8 mouse cellular contexts compared by ENCODE assay signal in genomic region chr1:131137111-131137510, GRCm38 (mm10). TPM values are rescaled to one million over a fixed set of nuclear protein-coding genes. Genes with fewer than 3 reads are reported as not detected.
A peak's percentile ranks its signal among the peaks of the same experiment; 100 is the strongest.
DNase-seq lines count a peak whose midpoint lies in the region; ATAC-seq and TF ChIP-seq lines count a peak whose summit lies in the region.

No protein-coding gene starts in this region.

- no peaks in the 10 kb centered on the region for H3K4me1 ChIP-seq in kidney, embryonic 14.5 days (ENCODE audit: control insufficient read depth, insufficient read depth, low read length)
- H3K4me1 ChIP-seq in bone marrow, adult 2 months (ENCODE audit: control insufficient read depth, insufficient read depth, low read length), result peaks cover 4% of the 10 kb centered on the region; the same call in 1 of the 2 replicates
- H3K4me1 ChIP-seq in hindbrain, embryonic 12.5 days, result peaks cover 33% of the 10 kb centered on the region
- peaks cover 34% of the 10 kb centered on the region for H3K4me1 ChIP-seq in midbrain, embryonic 14.5 days (ENCODE audit: control insufficient read depth, insufficient read depth, low read length)

- ATAC-seq in kidney, embryonic 14.5 days (ENCODE audit: low FRiP score, low TSS enrichment), result no peak
- ATAC-seq in hindbrain, embryonic 12.5 days (ENCODE audit: low FRiP score), result no peak
- ATAC-seq in midbrain, embryonic 14.5 days (ENCODE audit: low FRiP score, low TSS enrichment), result no peak

- TF ChIP-seq POLR2A in bone marrow, adult 2 months (IDR thresholded peaks at IDR 0.05; ENCODE audit: borderline replicate concordance, control insufficient read depth, low read depth, low read length), result no peak

- H3K4me3 ChIP-seq in kidney, embryonic 14.5 days (ENCODE audit: low read length), result peak overlapping the region; percentile 83
- peak overlapping the region; percentile 22 for H3K4me3 ChIP-seq in bone marrow, adult 2 months (replicated peaks; ENCODE audit: control insufficient read depth, low read depth, low read length)
- peak overlapping the region; percentile 88 for H3K4me3 ChIP-seq in hindbrain, embryonic 12.5 days
- H3K4me3 ChIP-seq in midbrain, embryonic 14.5 days (replicated peaks; ENCODE audit: low read depth, low read length), result peak overlapping the region; percentile 80

- H3K9ac ChIP-seq in kidney, embryonic 14.5 days (ENCODE audit: low read depth, low read length), result no peak overlapping the region
- H3K9ac ChIP-seq in hindbrain, embryonic 12.5 days, result peak overlapping the region; percentile 47
- H3K9ac ChIP-seq in midbrain, embryonic 14.5 days (replicated peaks; ENCODE audit: low read length), result peak overlapping the region; percentile 74

- no peaks in the 10 kb centered on the region for H3K9me3 ChIP-seq in kidney, embryonic 14.5 days (ENCODE audit: control insufficient read depth, low read length)
- H3K9me3 ChIP-seq in hindbrain, embryonic 12.5 days (replicated peaks), result no peaks in the 10 kb centered on the region
- H3K9me3 ChIP-seq in midbrain, embryonic 14.5 days (ENCODE audit: control insufficient read depth, low read length), result no peaks in the 10 kb centered on the region

- WGBS in kidney, embryonic 14.5 days, result 30% methylated on average over 5 of the region's 5 CpGs
- WGBS in bone marrow, adult 2 months, result 24% methylated on average over 5 of the region's 5 CpGs
- WGBS in hindbrain, embryonic 12.5 days, result 15% methylated on average over 5 of the region's 5 CpGs
- WGBS in midbrain, embryonic 14.5 days, result 2% methylated on average over 5 of the region's 5 CpGs

- H3K36me3 ChIP-seq in kidney, embryonic 14.5 days (ENCODE audit: control insufficient read depth, insufficient read depth, low read length), result no peaks in the 10 kb centered on the region; the same call in 1 of the 2 replicates
- 0 out of 2 replicates have a peak, but pooled peaks cover 3% of the 10 kb centered on the region for H3K36me3 ChIP-seq in hindbrain, embryonic 12.5 days
- H3K36me3 ChIP-seq in midbrain, embryonic 14.5 days (ENCODE audit: control insufficient read depth, insufficient read depth, low read length), result no peaks in the 10 kb centered on the region

- H3K27me3 ChIP-seq in kidney, embryonic 14.5 days (ENCODE audit: control insufficient read depth, insufficient read depth, low read length), result no peaks in the 10 kb centered on the region
- H3K27me3 ChIP-seq in hindbrain, embryonic 12.5 days, result no peaks in the 10 kb centered on the region
- no peaks in the 10 kb centered on the region for H3K27me3 ChIP-seq in midbrain, embryonic 14.5 days (ENCODE audit: control insufficient read depth, insufficient read depth, low read length)

- no peak for TF ChIP-seq CTCF in bone marrow, adult 2 months (IDR thresholded peaks at IDR 0.05; ENCODE audit: control insufficient read depth, insufficient read depth, low read length)

- H3K4me2 ChIP-seq in kidney, embryonic 14.5 days (replicated peaks; ENCODE audit: low read depth, low read length), result peak overlapping the region; percentile 91
- H3K4me2 ChIP-seq in hindbrain, embryonic 12.5 days (replicated peaks), result peak overlapping the region; percentile 61
- peak overlapping the region; percentile 85 for H3K4me2 ChIP-seq in midbrain, embryonic 14.5 days (ENCODE audit: low read length)

- H3K27ac ChIP-seq in kidney, embryonic 14.5 days (ENCODE audit: low read depth, low read length), result no peak overlapping the region
- no peak overlapping the region for H3K27ac ChIP-seq in bone marrow, adult 2 months (ENCODE audit: control insufficient read depth, insufficient read depth, low read depth, low read length, poor library complexity)
- no peak overlapping the region; the same call in 1 of the 2 replicates for H3K27ac ChIP-seq in hindbrain, embryonic 12.5 days
- H3K27ac ChIP-seq in midbrain, embryonic 14.5 days (replicated peaks; ENCODE audit: low read depth, low read length), result peak overlapping the region; percentile 20; the same call in 1 of the 2 replicates

- no peak for DNase-seq in kidney, postnatal 14 days
- peak; percentile 61 for DNase-seq in midbrain, embryonic 14.5 days
- DNase-seq in layer of hippocampus, adult 9-10 months (ENCODE audit: low spot score), result no peak
- DNase-seq in kidney, adult 11 months, result no peak
- DNase-seq in left cerebral cortex, adult 8-10 months (ENCODE audit: low spot score in 2 of 2), result no peak

RNA-seq across cellular contexts. Expression of gene Dyrk3, which starts 1.0 kb away (rescaled TPM):
- 6.0 and 6.3 TPM in 2 replicates for polyA plus RNA-seq in kidney, embryonic 14.5 days (2014; fragmentation: Nextera tagmentation; extraction: Ambion mirVana)
- polyA plus RNA-seq in bone marrow, adult 2 months (2011; ENCODE audit: insufficient read depth, insufficient read length, low replicate concordance, missing spikeins), result 7.5 and 13.4 TPM in 2 replicates
- polyA plus RNA-seq in hindbrain, embryonic 12.5 days (2016; fragmentation: Nextera tagmentation; extraction: Ambion mirVana), result 14.1 and 14.3 TPM in 2 replicates
- 14.8 and 18.7 TPM in 2 replicates for polyA plus RNA-seq in midbrain, embryonic 14.5 days (2014; fragmentation: Nextera tagmentation; extraction: Ambion mirVana)
- total RNA-seq in left cerebral cortex, adult 8-10 months (2022), result 10 to 100 TPM in 2 of 4 experiments, 1 to 10 TPM in 2; 7.8 to 11.0 (median 9.7) TPM

RNA-seq across cellular contexts. Expression of gene Eif2d, which starts 15.9 kb away (rescaled TPM):
- 51.7 and 67.9 TPM in 2 replicates for polyA plus RNA-seq in kidney, embryonic 14.5 days (2014; fragmentation: Nextera tagmentation; extraction: Ambion mirVana)
- 18.9 and 25.3 TPM in 2 replicates for polyA plus RNA-seq in bone marrow, adult 2 months (2011; ENCODE audit: insufficient read depth, insufficient read length, low replicate concordance, missing spikeins)
- 53.1 and 55.5 TPM in 2 replicates for polyA plus RNA-seq in hindbrain, embryonic 12.5 days (2016; fragmentation: Nextera tagmentation; extraction: Ambion mirVana)
- polyA plus RNA-seq in midbrain, embryonic 14.5 days (2014; fragmentation: Nextera tagmentation; extraction: Ambion mirVana), result 47.3 and 54.8 TPM in 2 replicates
- total RNA-seq in left cerebral cortex, adult 8-10 months (2022), result 10 to 100 TPM; 33.1 to 38.1 (median 34.4) TPM

RNA-seq across cellular contexts. Expression of gene Mapkapk2, which starts 39.5 kb away (rescaled TPM):
- polyA plus RNA-seq in kidney, embryonic 14.5 days (2014; fragmentation: Nextera tagmentation; extraction: Ambion mirVana), result 59.9 and 62.8 TPM in 2 replicates
- 22.7 and 38.1 TPM in 2 replicates for polyA plus RNA-seq in bone marrow, adult 2 months (2011; ENCODE audit: insufficient read depth, insufficient read length, low replicate concordance, missing spikeins)
- polyA plus RNA-seq in hindbrain, embryonic 12.5 days (2016; fragmentation: Nextera tagmentation; extraction: Ambion mirVana), result 50.3 and 52.4 TPM in 2 replicates
- polyA plus RNA-seq in midbrain, embryonic 14.5 days (2014; fragmentation: Nextera tagmentation; extraction: Ambion mirVana), result 25.0 and 35.0 TPM in 2 replicates
- 10 to 100 TPM; 28.3 to 33.7 (median 31.7) TPM for total RNA-seq in left cerebral cortex, adult 8-10 months (2022)

Comparison
In these comparisons a context has a peak if more than half of its experiments do, and no peak if none do; other contexts are left out.
1. H3K4me3 ChIP-seq: peak in every context shown above with its lines; median percentile 88 in hindbrain, embryonic 12.5 days; 83 in kidney, embryonic 14.5 days; 80 in midbrain, embryonic 14.5 days; 22 in bone marrow, adult 2 months.